Mouse (Mus musculus) B cell, adult 2 months (primary cell): Measurements from ENCODE around the gene Espn.

ENCODE experiments used
- DNase-seq, 2 experiments: peaks; one replicate each; pipeline ENCODE4 v3.0.0; 2022

Espn gene

DNA sequence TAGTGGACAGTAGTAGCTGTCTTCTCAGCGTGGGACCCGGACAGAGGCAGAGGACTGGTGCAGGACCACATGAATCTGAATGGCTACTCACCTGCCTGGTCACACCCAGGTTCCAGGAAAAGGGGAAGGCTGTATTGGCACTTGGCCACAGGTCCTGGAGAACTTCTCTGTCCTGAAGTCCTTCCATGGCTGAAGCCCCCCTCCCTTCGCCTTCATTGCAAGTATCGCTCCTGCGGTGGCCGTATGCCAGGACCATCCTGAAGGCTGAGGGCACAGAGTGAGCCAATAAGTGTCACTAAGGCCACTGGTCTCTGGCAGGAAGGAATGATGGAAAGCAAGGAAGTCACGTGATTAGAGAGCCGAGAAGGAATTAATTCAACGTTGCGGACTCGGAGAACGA is 57.9 kb downstream of the Espn start:
- no peak for DNase-seq

DNA sequence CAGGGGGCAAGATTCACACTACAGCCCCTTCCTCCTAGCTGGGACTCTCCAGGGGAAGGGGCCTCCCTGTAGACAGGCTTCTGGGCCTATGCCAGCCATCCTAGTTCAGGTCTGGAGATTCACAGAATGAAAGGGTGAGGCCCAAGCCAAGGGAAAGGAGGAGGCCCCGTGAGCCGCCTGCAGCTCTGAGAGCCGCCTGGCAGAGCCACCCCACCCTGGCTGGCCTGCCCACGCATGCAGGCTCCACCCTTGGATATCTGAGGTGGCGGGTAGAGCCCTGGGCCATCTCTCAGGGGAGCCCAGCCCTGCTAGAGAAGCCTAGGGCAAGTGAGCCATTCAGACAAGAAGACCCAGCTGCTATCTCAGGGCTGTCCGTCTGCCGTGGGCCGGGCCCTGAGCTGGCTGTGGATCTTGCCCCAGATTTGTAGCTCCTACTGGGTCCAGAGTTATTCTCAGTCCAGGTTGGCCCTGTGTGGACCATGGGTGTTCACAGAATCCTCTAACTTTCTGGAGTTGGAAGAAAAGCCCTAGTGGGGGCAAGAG is 59.3 kb downstream of the Espn start:
- no peak for DNase-seq

DNA sequence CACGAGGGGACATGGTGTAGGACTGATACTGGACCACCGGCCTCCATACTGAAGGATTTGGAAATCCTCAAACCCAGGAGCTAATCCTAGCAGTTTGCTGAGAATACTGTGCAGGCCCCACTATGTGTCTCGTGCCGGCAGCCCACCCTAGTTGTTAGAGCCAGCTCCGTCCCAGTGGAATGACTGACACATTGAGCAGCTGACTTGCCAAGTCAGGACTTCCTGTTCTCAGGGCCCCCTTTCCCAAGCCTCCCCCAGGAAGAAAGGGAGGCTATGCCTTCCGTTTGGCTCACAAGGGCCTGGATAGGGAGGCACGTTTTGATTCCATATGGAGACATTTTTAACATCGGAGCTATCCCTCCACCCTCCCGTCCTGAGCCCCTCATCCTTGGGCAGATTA is 62.0 kb downstream of the Espn start:
- no peak for DNase-seq

DNA sequence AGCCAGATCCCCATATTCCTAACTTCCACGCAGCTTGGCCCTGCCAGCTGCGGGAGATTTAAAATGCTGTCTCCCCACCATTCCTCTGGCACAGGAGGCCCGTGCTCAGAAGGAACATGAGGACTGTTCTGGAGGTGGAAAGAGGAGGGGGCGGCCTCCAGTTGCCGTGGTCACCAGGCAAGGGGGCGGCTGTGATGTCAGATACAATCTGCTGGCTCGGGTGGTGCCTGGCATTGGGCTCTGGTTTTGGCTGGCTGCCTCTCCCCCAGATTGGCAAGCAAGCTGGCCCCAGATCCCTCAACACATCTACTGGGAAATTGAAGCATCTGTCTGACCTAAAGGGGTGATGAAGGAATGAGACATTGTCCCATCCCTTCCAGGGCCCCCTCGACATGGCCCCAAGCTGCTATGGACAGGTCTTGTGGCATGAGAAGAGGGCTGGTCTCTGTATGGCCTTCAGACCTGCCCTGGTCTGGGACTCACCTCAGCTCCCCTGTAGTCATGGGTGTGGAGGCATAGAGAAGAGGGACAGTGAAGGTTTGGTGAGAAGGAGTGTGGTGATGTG is 63.5 kb downstream of the Espn start:
- DNase-seq: no peak

DNA sequence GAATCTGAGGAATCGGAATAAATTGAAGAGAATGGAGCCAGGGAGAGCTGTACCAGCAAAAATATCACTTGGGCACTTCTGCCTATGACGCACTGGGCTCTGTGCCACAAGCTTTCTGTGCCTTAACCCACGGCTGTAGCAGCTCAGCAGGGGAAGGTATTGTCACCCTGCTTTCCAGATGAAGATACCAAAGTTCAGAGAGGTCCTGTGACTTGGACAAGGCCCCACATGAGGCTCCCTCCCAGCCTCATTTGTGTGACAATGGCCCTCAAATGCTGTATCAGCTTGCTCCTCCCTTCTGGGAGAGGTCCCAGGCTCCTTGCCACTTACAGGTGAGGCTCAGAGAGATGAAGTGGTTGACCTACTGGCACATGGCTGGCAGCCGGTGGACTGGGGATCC is 64.0 kb downstream of the Espn start:
- no peak for DNase-seq

DNA sequence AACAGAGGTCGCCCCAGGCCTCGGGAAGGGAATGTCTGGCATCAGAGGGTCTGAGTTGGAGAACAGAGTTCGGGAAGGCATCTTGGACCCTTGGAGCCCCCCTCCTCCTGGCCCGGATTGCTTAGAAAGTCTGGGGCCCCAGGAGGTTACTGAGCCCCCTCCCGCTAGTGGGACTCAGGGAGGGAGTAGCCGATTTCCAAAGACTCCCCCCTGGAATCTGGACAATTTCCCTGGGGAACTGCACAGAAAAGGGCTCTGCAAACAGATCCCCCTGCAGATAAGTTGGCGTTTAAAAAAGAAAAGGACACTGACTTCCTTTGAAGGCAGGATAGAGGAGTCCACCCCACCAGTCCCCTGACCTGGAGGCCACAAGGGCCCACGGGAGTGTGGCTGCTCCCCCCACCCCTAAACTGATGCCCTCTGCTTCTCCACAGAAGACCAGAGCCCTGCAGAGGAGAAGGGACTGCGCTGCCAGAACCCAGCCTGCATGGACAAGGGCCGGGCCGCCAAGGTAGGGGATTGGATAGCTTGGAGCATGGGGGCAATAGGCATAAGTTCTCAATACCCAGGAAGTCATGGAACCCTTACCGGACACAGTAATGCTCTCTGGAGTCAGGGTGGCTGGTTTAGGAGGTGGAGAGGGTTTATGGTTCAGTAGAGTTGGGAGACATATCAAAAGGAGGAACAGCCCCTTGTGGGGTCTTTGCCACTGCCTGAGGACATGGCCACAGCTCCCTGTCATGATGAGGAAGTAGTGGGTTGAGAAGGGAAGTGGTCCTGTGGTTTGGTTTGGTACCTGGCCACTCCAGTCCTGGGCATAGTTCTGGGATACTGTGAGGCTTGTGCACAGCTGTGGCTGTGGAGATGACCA is 64.7 kb downstream of the Espn start:
- DNase-seq: peak; percentile 14 to 19

DNA sequence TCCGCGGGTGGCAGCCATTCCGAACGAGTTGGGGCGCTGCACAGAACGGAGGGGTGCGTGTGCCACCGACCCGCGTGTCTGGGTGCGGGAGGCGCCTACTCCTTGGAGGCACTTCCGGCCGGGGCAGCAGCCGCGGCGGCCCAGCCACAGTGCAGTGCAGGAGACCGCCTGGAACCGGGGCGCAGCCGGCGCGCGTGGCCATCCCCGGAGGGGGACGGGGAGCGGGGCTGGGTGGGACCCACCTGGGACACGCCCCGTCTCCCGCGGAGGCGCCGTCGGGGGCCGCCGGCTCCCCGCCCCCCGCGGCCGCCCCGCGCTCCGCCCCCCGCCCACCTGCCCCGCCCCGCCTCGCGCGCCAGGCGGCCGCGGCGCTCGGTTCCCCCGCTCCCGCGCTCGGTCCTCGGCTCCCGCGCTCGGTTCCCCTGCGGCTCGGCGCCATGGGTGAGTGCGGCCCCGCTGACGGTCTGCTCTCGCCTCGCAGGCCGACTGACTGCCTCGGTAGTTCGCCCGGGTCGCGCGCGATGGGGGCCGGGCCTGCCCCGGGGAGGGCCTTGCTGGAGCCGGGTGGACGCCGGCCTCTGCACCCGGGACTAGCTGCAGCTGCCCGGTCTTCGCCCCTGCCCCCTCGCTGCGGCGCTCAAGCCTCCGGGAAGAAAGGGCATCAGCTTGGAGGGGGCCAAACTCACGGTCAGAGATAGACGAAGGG is 65.5 kb downstream of the Espn start:
- peak; percentile 24 to 31 for DNase-seq

DNA sequence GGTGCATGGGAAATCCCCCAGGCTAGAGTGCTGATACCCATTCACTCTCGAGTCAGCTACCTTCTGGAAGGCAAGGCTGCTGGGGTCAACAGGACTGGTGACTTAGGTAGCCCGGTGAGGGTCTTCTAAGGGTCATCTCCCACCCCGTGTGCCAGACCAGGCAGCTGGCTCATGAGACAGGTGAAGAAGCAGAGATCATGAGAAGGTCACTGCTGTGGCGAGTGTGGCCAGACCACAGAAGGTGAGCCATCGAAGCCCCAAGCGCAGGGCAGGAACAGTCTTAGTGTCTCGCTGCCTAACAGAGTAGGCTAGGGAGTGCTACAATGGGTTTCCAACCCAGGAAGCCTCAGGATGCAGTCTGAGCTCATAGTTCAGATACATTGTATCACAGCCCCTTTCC is 67.6 kb downstream of the Espn start:
- no peak for DNase-seq

DNA sequence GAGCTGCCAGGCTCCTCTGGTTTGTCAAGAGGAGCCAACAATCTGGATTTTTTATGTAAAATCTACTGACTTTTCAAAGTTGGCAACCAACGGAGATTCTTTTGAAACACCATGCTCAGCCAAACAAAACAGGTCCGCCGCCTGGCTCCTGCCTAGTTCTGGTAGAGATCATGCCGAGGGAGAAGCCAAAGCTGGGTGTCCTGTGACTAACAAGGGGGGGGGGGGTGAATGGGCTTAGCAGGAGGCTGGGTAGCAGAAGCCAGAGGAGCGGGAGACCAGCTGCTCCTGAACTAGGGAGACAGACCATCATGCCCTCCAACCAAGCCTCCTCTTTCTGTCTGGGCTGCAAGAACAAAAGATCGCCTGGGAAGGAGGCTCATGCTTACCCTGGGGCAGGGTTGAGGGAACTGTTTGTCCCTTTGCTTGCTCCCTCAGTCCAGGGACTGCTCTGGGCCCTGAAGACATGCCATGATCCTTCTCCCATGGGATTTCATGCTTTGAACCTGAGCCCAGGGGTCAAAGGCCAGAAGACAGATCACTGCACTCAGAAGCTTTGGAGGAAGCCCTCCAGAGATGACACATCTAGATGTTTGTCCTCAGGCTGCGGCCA is 68.5 kb downstream of the Espn start:
- no peak for DNase-seq

DNA sequence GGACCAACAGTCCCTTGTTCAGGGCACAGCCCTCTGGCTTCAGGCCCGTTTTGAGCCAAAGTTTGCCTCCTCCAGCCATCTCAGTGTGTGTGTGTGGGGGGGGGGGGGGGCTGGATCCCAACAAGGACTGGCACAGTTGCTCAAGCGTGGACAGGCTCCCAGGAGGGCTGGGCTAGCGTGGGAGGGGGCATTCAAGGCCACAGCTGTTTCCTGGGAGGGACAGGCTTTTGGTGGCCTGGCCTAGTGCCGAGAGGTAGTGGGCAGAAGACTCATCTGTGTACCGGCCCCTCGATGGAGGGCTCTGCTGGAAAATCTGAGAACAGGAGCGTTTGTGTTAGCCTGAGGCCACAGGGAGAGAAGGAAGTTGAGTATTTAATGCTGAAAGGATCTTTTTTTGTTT is 72.2 kb downstream of the Espn start:
- DNase-seq: no peak

DNA sequence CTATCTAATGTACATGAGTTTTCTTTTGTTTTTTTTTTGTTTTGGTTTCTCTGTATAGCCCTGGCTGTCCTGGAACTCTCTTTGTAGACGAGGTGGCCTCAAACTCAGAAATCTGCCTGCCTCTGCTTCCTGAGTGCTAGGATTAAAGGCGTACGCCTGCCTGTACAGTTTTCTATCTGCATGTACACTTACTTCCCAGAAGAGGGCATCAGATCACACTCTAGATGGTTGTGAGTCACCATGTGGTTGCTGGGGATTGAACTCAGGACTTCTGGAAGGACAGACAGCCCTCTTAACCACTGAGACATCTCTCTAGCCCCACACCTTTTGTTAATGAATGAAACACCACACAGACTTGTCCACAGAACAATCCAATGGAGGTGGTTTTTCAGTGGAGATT is 72.9 kb downstream of the Espn start:
- DNase-seq: no peak

DNA sequence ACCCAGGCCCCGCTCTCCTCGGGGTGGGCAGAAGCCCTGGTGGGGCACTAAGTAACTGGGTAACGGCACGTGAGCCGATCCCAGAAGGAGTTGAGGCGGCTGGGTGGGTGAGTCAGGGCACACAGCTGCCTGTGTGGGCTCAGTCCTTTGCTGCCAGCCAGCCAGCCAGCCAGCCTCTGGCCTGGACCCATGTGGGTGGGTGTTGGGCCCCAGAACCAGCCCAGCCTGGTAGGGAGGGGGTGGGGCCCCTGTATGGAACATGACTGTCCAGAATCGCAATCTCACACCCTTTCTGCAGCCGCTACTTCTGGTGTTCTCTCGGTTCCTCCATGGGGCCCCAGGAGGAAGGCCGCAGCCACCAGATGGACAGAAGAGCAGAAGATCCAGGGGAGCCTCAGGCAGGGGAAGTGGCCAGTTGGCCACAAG is 74.1 kb downstream of the Espn start:
- no peak for DNase-seq

DNA sequence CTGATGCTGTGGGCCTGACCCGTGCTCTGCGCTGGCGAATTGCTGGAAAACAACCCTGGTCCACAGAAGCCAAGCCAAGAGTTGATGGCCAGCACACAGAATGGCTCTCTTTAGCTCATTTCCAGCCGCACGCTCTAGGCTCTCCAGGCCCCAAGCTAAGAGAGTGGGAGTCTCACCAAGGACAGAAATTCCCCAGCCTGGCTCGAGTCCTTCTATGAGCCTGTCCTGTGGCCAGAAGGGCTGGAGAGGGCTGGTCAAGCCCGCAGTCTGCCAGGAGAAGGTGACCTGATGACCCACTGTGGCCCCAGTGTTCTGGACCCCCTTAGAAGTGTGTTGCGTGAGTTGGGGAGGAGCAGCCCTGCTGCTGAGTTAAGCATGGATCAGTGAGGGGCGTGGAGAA is 75.0 kb downstream of the Espn start:
- no peak for DNase-seq

DNA sequence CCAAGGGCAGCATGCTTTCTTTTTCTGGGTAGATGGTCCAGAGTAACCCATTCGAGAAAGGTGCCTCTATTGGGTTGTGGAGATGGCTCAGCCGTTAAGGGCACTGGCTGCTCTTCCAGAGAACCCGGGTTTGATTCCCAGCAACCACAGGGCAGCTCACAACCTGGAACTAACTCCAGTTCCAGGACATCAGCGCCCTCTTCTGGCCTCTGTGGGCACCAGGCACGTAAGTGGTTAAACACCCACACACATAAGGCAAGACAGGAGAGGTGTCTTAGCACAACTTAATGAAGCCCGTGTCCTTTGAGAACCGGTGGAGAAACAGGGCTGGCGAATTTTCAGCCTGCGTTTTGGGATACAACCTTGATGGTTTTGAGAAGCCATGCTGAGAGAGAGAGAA is 77.6 kb downstream of the Espn start:
- no peak for DNase-seq

DNA sequence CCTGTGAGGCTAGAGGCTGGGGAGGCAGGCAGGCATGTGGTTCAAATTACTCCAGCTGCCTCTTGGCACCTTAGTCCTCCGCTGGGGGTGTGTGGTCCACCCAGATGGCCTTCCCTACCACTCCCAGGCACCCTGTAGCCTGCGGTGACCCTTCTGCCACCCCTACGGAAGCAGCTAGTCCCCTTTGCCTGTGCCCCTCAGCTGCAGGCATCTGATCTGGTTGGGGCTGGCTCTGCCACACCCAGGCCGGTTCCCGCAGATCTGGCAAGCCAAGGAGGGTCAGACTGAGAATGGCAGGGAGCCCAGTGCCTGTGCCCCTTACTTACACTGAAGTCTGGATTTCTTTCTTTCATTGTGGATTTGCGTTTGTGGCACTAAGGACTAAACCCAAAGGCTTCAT is 78.5 kb downstream of the Espn start:
- no peak for DNase-seq

DNA sequence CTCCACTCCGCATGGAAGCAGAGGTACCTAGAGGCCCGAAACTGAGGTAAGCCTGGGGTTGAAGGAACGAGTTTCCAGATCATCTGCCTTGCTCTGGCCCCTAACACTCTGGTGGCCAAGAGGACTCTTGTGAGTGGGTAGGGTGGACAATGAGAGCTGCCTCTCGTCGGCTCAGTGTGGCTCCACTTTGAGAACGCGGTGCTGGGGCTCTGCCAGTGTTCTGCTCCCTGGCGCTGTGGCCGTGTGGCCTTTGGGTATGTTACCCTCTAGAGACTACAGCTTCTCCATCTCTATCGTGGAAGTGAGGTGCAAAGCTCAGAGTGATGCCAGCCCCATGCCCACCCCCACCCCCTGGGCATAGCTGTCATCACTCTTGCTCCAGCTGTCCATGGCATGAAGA is 79.5 kb downstream of the Espn start:
- DNase-seq: no peak

DNA sequence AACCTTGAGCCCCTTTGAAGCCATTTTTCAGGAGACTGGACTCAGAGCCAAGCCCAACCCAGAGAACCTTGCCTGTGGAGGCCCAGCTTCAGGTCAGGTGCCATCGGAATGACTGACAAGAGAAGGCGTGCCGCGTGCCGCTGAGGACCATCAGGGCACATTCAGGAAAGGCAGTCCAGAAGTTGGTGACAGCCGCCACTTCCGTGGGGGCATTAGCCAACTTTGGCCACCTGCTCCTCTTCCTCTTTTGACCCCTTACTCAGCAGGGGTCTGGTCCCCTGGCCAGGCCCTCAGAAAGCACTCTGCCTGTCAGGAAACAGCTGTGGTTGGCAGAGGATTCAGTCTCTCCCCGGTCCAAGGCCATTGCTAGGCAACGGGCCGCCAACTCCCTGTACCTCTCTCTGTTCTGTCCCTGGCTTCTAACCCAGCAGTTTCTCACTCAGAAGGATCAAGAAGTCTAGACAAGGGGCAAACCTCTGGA is 80.0 kb downstream of the Espn start, which contains the start of gene Plekhg5:
Gene Plekhg5, plus strand, starts transcription at position 378 of the 481 bp plus-strand sequence.
- no peak for DNase-seq

DNA sequence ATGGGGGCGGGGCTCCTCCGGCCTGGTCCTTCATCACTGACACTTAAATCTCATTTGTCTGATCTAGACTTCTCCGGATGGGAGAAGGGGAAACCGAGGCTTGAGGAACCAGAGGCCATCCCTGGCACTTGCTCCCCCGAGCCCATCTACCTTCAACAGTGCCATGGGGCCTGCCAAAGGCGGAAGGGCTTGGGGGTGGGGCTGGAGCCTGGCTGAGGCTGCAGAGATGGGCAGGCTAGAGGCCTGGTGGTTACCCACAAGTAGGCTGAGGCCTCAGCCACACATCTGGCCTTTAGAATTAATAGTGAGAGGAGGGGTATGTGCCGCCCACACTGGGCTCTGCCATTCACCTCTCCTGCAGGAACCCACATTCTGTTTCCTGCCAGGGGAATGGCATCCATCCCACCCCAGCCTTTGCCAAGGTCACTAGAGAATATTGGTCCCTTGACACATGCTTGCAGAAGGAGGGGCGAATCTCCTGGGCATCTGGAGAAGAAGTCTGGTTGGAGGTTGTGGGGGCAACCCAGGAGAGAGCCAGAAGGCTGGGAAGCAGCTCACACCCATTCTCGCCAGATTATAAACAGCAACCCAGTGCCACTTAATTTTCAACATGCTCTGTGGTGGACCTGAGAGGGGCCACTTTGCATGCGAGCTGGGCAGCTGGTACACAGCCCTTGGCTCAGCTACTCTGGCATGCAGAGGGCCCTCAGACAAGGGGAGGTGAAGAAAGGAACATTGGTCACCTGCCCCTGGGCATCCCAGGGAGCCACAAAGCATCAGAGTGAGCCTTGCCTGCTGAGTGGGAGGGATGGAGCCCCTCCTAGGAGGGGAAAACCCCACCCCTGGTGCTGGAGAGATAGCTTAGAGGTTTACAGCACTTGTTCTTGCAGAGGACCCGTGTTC is 81.4 kb downstream of the Espn start:
- no peak for DNase-seq
